Mouse (Mus musculus): ENCODE results near the gene Pou2f1. TPM values are rescaled to one million over a fixed set of nuclear protein-coding genes. Genes with fewer than 3 reads are reported as not detected.

Gene Pou2f1
- polyA plus RNA-seq (2015; fragmentation: Nextera tagmentation; extraction: Ambion mirVana): 23.9 and 25.9 TPM in 2 replicates

DNA sequence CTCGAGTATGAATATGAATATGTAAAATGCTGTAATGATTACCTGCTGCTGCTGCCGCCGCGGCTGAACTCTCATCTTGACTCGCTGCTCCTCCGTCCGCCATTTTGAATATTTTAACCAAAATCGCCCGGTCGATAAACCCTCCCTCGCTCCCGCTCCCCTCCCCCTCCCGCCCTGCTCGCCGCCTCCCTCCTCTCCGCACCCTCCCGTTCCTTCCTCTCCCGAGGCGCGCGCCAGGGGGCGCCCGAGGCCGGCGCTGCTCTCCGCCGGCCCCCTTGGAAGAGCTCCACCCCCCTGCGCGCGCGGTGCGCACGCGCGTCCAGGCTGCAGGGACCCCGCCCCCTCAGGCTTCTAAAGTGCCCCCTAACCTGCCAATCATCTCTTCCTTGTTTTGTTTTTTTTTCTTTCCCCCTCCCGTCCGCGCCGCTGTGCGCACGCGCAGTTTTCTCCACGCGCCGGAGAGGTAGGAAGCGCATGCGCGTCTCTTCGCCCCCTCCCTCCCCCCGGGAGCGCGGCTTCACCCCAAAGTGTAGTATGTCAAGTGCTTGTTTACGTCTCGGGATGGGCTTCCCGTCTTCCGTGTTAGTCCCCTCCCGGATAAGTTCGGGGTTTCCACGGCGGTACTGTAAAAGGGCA, at the start of gene Pou2f1:
Gene Pou2f1, minus strand, starts transcription at position 159 of the 636 bp plus-strand sequence.
- no peaks in the 10 kb centered on the region for H3K27me3 ChIP-seq

DNA sequence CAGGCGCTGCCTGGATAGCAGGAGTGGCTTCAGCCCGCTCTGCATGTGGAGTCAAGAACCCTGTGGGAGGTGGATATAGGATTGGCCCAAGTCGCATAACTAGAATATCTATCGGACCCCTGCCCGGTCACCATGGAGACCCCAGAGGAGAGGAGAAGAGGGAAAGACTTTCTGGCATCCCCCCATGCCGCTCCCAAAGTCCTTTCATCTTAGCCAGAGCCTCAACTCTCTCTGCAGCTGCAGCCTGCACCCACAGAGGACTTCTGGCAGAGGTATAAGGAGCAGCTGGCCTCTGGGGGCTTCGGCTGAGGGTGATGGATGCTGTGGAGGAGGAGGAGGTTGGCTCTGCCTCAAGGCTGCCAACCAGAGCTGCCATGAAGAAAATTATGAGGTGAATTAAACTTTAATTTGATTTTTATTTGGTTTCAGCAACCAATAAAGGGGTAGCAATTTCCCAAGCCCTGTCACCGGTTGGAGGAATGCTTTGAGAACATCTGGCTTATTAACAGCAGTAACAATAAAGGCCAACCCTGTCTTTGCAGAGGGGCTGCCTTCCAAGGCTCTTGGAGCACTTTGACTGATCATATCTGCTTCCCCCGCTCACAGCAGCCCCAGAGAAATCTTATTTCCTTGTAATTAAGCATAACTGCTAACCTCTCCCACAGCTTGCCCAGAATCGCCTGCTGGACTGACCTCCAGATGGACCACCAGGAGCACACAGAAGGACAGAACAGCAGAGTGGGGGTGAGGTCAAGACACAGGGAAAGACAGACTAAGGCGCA, 46.8 kb upstream of the Pou2f1 start:
- Histone ChIP-seq H3K9ac (peak overlapping the region; percentile 55; the same call in 1 of the 2 replicates), H3K4me3 (peak overlapping the region; percentile 45), H3K36me3 (ENCODE audit: poor library complexity, severe bottlenecking) (no peaks in the 10 kb centered on the region), H3K27me3 (peaks cover 26% of the 10 kb centered on the region), H3K27ac (no peak overlapping the region; the same call in 1 of the 2 replicates), H3K4me1 (peaks cover 44% of the 10 kb centered on the region), H3K9me3 (replicated peaks) (no peaks in the 10 kb centered on the region), H3K4me2 (peak overlapping the region; percentile 88)
- ATAC-seq: peak; percentile 58
- 17% methylated on average over 11 of the region's 11 CpGs for WGBS

More for the DNA sequence above, at the start of gene Pou2f1:
- peaks cover 36% of the 10 kb centered on the region for H3K4me1 ChIP-seq
- peak; percentile 85 for ATAC-seq
- H3K36me3 ChIP-seq (ENCODE audit: poor library complexity, severe bottlenecking): no peaks in the 10 kb centered on the region
- peak within 1 kb of the TSS; percentile 99 for H3K4me3 ChIP-seq
- peak within 1 kb of the TSS; percentile 100 for H3K9ac ChIP-seq
- H3K4me2 ChIP-seq: peak within 1 kb of the TSS; percentile 87
- 1% methylated on average over 54 of the region's 61 CpGs for WGBS
- H3K27ac ChIP-seq: peak within 1 kb of the TSS; percentile 96
- H3K9me3 ChIP-seq (replicated peaks): no peaks in the 10 kb centered on the region

DNA sequence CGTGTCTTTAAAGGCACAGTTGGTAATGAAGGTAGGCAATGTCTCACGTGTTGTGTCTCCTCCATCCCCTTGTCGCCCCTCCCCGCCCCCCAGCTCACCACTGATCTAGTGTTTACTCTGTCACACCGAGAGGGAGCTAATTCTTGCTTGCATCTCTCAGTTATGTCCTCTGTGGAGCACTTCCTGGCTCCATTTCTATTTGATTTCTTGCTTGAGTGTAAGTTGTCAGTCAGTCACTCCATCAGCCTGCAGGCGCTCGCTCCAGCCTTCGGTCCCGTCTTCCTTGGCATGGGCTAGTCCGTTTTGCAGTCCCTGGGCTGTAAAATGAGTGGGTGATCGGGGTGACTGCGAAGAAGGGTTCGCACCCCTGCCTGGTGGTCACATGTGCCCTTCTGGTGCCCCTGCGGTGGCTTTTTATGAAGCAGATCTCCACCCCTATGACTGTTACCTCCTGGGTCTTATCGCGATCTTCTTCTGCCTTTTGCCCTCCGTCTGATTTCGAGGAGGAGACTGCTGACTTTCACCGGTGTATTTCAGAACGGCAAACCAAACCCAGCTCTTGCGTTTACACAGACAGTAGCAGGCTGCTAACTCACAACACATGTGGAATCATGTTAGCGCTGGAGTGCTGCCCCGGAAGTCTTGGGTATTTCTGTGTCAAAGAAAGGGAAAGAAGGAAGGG, 45.9 kb upstream of the Pou2f1 start:
- Histone ChIP-seq H3K4me1 (peaks cover 49% of the 10 kb centered on the region), H3K27ac (no peak overlapping the region), H3K4me3 (peak overlapping the region; percentile 45), H3K27me3 (peaks cover 23% of the 10 kb centered on the region), H3K9ac (peak overlapping the region; percentile 55), H3K9me3 (replicated peaks) (no peaks in the 10 kb centered on the region), H3K4me2 (peak overlapping the region; percentile 88), H3K36me3 (ENCODE audit: poor library complexity, severe bottlenecking) (no peaks in the 10 kb centered on the region)
- WGBS: under 1% methylated on average over 23 of the region's 23 CpGs
- peak; percentile 17; the same call in 1 of the 2 replicates for ATAC-seq

GRCm38 (mm10) chr1:166047505-166048170, 45.2 kb upstream of the Pou2f1 start:
- no peak; the same call in 1 of the 2 replicates for ATAC-seq
- no peak overlapping the region for H3K27ac ChIP-seq
- WGBS: 5% methylated on average over 25 of the region's 25 CpGs
- no peaks in the 10 kb centered on the region for H3K9me3 ChIP-seq (replicated peaks)
- H3K4me1 ChIP-seq: peaks cover 45% of the 10 kb centered on the region
- peak overlapping the region; percentile 45 for H3K4me3 ChIP-seq
- peak overlapping the region; percentile 55 for H3K9ac ChIP-seq
- no peaks in the 10 kb centered on the region for H3K36me3 ChIP-seq (ENCODE audit: poor library complexity, severe bottlenecking)
- peak overlapping the region; percentile 88 for H3K4me2 ChIP-seq
- H3K27me3 ChIP-seq: peaks cover 23% of the 10 kb centered on the region

GRCm38 (mm10) chr1:166045894-166046197, 43.4 kb upstream of the Pou2f1 start:
- Histone ChIP-seq H3K4me3 (no peak overlapping the region), H3K4me2 (peak overlapping the region; percentile 34; the same call in 1 of the 2 replicates), H3K9me3 (replicated peaks) (no peaks in the 10 kb centered on the region), H3K4me1 (peaks cover 45% of the 10 kb centered on the region), H3K27ac (no peak overlapping the region), H3K27me3 (peaks cover 23% of the 10 kb centered on the region), H3K36me3 (ENCODE audit: poor library complexity, severe bottlenecking) (no peaks in the 10 kb centered on the region), H3K9ac (no peak overlapping the region)
- no peak for ATAC-seq
- WGBS: 36% methylated on average over 4 of the region's 4 CpGs

DNA sequence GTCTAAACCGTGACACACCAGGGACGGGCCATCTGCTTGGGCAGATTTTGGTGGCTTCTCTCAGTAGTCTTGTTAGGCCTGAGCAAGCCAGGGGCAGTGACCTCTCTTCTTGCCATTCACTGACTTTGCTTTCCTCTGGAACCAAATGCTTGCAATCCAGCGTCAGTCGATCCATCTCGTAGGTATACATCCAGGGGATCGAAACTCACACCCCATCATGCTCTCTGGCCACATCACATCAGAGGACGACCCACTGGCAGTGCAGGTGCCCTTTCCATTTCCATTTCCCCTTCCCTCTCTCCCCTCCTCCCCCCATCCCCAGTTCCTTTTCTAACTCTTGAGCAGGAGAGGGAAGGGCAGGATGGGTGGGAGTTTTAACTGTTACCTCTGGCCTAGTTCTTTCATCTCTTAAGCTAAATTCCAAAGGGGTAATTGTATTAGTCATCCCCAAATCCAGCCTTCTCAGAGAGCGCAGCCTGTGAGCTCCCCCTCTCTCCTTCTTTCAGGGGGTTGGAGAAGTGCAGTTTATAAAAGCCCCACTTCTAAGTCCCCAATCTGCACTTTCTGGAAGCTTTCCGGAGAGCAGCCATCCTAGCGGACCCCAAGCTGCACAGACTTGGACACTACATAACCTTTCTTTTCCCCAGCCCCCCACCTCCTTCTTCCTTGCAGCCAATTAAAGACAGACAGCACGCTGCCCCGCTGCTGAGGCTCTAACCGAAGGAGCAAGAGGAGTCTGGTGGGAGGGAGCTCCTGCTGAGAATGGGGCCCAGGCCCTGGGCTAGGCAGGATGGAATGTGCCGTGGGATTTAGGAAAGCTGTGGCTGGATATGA, 42.8 kb upstream of the Pou2f1 start:
- no peaks in the 10 kb centered on the region for H3K9me3 ChIP-seq (replicated peaks)
- ATAC-seq: no peak
- no peak overlapping the region for H3K27ac ChIP-seq
- no peak overlapping the region for H3K9ac ChIP-seq
- peaks cover 23% of the 10 kb centered on the region for H3K27me3 ChIP-seq
- peaks cover 45% of the 10 kb centered on the region for H3K4me1 ChIP-seq
- H3K4me2 ChIP-seq: peak overlapping the region; percentile 34
- H3K36me3 ChIP-seq (ENCODE audit: poor library complexity, severe bottlenecking): no peaks in the 10 kb centered on the region
- H3K4me3 ChIP-seq: no peak overlapping the region
- WGBS: 10% methylated on average over 14 of the region's 14 CpGs

- ATAC-seq: peak; percentile 46
- 61% methylated on average over 21 of the region's 21 CpGs for WGBS
- Histone ChIP-seq H3K4me2 (no peak overlapping the region), H3K27ac (no peak overlapping the region), H3K36me3 (ENCODE audit: poor library complexity, severe bottlenecking) (no peaks in the 10 kb centered on the region), H3K9me3 (replicated peaks) (no peaks in the 10 kb centered on the region), H3K4me1 (peaks cover 34% of the 10 kb centered on the region), H3K4me3 (no peak overlapping the region), H3K9ac (no peak overlapping the region), H3K27me3 (peaks cover 14% of the 10 kb centered on the region)
Measured at GRCm38 (mm10) chr1:166043451-166044149, 41.1 kb upstream of the Pou2f1 start.

DNA sequence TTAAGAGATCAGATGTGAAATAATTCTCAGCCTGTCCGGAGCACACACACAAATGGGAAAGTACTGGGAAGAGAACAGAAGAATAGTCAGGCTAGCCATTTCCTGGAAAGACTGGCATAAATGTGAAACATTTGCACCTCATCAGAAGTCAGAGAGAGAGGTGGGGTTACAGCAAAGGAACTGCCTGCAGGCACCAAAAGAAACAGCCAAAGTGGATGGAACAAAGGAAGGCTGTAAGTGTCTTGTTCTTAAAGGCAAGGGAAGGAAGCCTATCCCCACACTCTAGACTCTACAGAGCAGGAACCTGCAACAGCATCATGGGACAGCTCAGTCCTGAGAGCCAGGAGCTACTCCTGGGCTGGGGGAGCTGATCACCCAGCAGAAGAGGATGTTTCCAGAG, 39.0 kb upstream of the Pou2f1 start:
- Histone ChIP-seq H3K27me3 (peaks cover 2% of the 10 kb centered on the region), H3K36me3 (ENCODE audit: poor library complexity, severe bottlenecking) (no peaks in the 10 kb centered on the region), H3K27ac (no peak overlapping the region), H3K4me2 (no peak overlapping the region), H3K9ac (no peak overlapping the region), H3K9me3 (replicated peaks) (no peaks in the 10 kb centered on the region), H3K4me1 (peaks cover 21% of the 10 kb centered on the region), H3K4me3 (no peak overlapping the region)
- 46% methylated on average over 1 of the region's 1 CpGs for WGBS
- ATAC-seq: no peak

- Histone ChIP-seq H3K9ac (no peak overlapping the region), H3K36me3 (ENCODE audit: poor library complexity, severe bottlenecking) (no peaks in the 10 kb centered on the region), H3K27me3 (no peaks in the 10 kb centered on the region), H3K4me1 (peaks cover 6% of the 10 kb centered on the region), H3K9me3 (replicated peaks) (no peaks in the 10 kb centered on the region), H3K4me3 (no peak overlapping the region), H3K4me2 (no peak overlapping the region), H3K27ac (no peak overlapping the region)
- WGBS: 79% methylated on average over 2 of the region's 2 CpGs
- ATAC-seq: no peak
Measured at GRCm38 (mm10) chr1:166038731-166039332, 36.4 kb upstream of the Pou2f1 start.

DNA sequence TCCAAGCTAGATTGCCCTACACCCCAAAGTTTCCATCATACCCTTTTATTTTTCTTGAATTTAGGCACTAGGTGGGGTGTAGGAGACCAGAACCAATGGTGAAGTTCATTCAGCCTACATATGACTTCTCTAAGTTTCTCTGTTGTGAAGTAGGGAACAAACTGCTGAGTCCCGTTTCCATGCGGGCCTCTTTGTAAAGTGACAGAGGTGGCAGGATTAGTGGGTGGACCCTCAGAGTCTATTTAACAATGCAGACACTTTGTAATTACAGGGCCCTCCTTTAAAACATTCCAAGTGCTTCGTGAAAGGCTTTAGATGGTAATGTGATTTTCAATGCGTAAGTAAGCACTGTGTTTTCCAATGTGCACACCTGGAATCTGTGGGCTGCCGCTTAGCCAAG, 32.6 kb upstream of the Pou2f1 start:
- no peak for ATAC-seq

More for the DNA sequence above, 32.6 kb upstream of the Pou2f1 start:
- H3K27ac ChIP-seq: no peak overlapping the region
- H3K9me3 ChIP-seq (replicated peaks): no peaks in the 10 kb centered on the region
- no peak overlapping the region for H3K9ac ChIP-seq
- no peak overlapping the region for H3K4me2 ChIP-seq
- no peak overlapping the region for H3K4me3 ChIP-seq
- WGBS: 3% methylated on average over 5 of the region's 5 CpGs
- H3K4me1 ChIP-seq: peaks cover 3% of the 10 kb centered on the region; the same call in 1 of the 2 replicates
- no peaks in the 10 kb centered on the region for H3K27me3 ChIP-seq
- H3K36me3 ChIP-seq (ENCODE audit: poor library complexity, severe bottlenecking): no peaks in the 10 kb centered on the region

Data from forebrain, embryonic 13.5 days (tissue).